ENCODE assay signal across 7 mouse cellular contexts in the genomic region with DNA sequence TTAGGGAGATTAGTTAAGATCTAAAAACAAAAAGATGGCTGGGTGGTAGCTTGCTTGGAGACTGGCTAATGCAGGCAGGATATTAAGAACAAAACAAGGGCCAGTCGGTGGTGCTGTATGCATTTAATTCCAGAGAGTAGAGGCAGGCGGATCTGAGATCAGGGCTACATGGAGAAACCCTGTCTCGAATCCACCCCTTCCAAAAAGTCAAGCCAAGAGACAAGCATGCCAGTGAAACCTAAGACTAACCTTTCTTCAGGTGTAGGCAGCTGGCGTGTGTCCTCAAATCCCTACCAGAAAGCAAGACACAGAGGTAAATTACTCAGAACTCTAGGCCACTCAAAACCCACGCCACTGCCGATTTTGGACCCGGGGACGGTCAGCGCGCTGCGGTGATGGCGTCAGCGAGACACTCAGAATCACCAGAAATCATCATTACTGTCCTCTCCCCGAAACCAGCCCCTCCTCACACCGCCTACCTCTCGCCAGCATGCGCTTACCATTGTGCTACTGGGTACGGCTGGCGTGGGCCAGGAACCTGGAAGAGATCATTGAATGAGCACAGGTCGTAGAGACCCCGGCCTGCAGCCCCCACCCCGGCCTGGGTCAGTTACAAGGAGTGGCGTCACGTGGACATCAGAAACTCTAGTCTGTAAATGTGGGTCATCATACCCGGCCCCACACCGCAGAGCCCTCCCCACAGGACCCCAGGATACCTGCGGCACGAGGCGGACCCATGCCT. TPM values are rescaled to one million over a fixed set of nuclear protein-coding genes. Genes with fewer than 3 reads are reported as not detected.
A peak's percentile ranks its signal among the peaks of the same experiment; 100 is the strongest.
DNase-seq lines count a peak whose midpoint lies in the region; ATAC-seq and TF ChIP-seq lines count a peak whose summit lies in the region.

No protein-coding gene starts in this region.

- peak overlapping the region; percentile 90 for H3K27ac ChIP-seq in cortical plate, adult 2 months (ENCODE audit: insufficient read depth, low read length)
- H3K27ac ChIP-seq in forebrain, postnatal 0 days (ENCODE audit: low read depth, low read length) = peak overlapping the region; percentile 92
- H3K27ac ChIP-seq in liver, embryonic 13.5 days = peak overlapping the region; percentile 96
- H3K27ac ChIP-seq in stomach, embryonic 15.5 days = peak overlapping the region; percentile 92

- TF ChIP-seq CTCF in lung, adult 2 months (IDR thresholded peaks at IDR 0.05; ENCODE audit: insufficient read depth, low read length) = no peak
- no peak for TF ChIP-seq CTCF in cortical plate, adult 2 months (IDR thresholded peaks at IDR 0.05; ENCODE audit: extremely low read depth, insufficient read depth, low read length)
- no peak for TF ChIP-seq CTCF in forebrain, postnatal 0 days (IDR thresholded peaks at IDR 0.05; ENCODE audit: low read depth)

- intact Hi-C loops in gastrocnemius, postnatal 36 days (cut with DNase I) = loop anchor here (2.0 kb wide), 1 partner anchor 29 kb away; the partner anchor contains the start of gene Lsm2

- no peaks in the 10 kb centered on the region for H3K27me3 ChIP-seq in forebrain, postnatal 0 days (ENCODE audit: insufficient read depth, low read length)
- peaks cover 21% of the 10 kb centered on the region for H3K27me3 ChIP-seq in liver, embryonic 13.5 days
- no peaks in the 10 kb centered on the region for H3K27me3 ChIP-seq in stomach, embryonic 15.5 days (replicated peaks)

- no peak for DNase-seq in lung, adult 2 months
- DNase-seq in lung, postnatal 10 days = no peak
- DNase-seq in forebrain, postnatal 0 days = peak; percentile 58
- no peak for DNase-seq in liver, embryonic 13.5 days
- DNase-seq in gastrocnemius, postnatal 36 days = no peak

- no peaks in the 10 kb centered on the region for H3K9me3 ChIP-seq in forebrain, postnatal 0 days (ENCODE audit: low read length)
- no peaks in the 10 kb centered on the region for H3K9me3 ChIP-seq in liver, embryonic 13.5 days (replicated peaks)
- H3K9me3 ChIP-seq in stomach, embryonic 15.5 days = no peaks in the 10 kb centered on the region

- H3K4me2 ChIP-seq in forebrain, postnatal 0 days (ENCODE audit: low read depth) = peak overlapping the region; percentile 81
- peak overlapping the region; percentile 95 for H3K4me2 ChIP-seq in liver, embryonic 13.5 days
- H3K4me2 ChIP-seq in stomach, embryonic 15.5 days = peak overlapping the region; percentile 81

- peak; percentile 55 for ATAC-seq in forebrain, postnatal 0 days
- peak; percentile 8; the same call in 1 of the 2 replicates for ATAC-seq in liver, embryonic 13.5 days (ENCODE audit: low read depth)
- peak; percentile 21 for ATAC-seq in stomach, embryonic 15.5 days (ENCODE audit: insufficient read depth, low FRiP score, low read depth)

- peak overlapping the region; percentile 99 for H3K4me3 ChIP-seq in lung, adult 2 months (replicated peaks; ENCODE audit: extremely low read depth, low read depth, low read length)
- H3K4me3 ChIP-seq in cortical plate, adult 2 months (ENCODE audit: insufficient read depth, low read length) = peak overlapping the region; percentile 97
- peak overlapping the region; percentile 83 for H3K4me3 ChIP-seq in forebrain, postnatal 0 days (ENCODE audit: low read depth, low read length)
- H3K4me3 ChIP-seq in liver, embryonic 13.5 days (replicated peaks) = peak overlapping the region; percentile 82
- peak overlapping the region; percentile 94 for H3K4me3 ChIP-seq in stomach, embryonic 15.5 days (replicated peaks)

- TF ChIP-seq POLR2A in lung, adult 2 months (IDR thresholded peaks at IDR 0.05; ENCODE audit: borderline replicate concordance, extremely low read depth, low read depth, low read length) = no peak
- no peak for TF ChIP-seq POLR2A in cortical plate, adult 2 months (IDR thresholded peaks at IDR 0.05; ENCODE audit: extremely low read depth, insufficient read depth, low read length)

- WGBS in lung, adult 2 months = under 1% methylated on average over 29 of the region's 29 CpGs
- 0% methylated on average over 29 of the region's 29 CpGs for WGBS in forebrain, postnatal 0 days
- WGBS in liver, embryonic 13.5 days (ENCODE audit: insufficient replicate concordance) = under 1% methylated on average over 29 of the region's 29 CpGs
- under 1% methylated on average over 29 of the region's 29 CpGs for WGBS in stomach, embryonic 15.5 days

- H3K36me3 ChIP-seq in forebrain, postnatal 0 days (ENCODE audit: insufficient read depth) = peaks cover 10% of the 10 kb centered on the region
- H3K36me3 ChIP-seq in liver, embryonic 13.5 days = peaks cover 23% of the 10 kb centered on the region
- H3K36me3 ChIP-seq in stomach, embryonic 15.5 days = peaks cover 16% of the 10 kb centered on the region; the same call in 1 of the 2 replicates

- H3K9ac ChIP-seq in forebrain, postnatal 0 days = peak overlapping the region; percentile 99
- peak overlapping the region; percentile 97 for H3K9ac ChIP-seq in liver, embryonic 13.5 days
- H3K9ac ChIP-seq in stomach, embryonic 15.5 days = peak overlapping the region; percentile 99

- no peaks in the 10 kb centered on the region for H3K4me1 ChIP-seq in lung, adult 2 months (ENCODE audit: control insufficient read depth, insufficient read depth, low read length)
- peaks cover 3% of the 10 kb centered on the region for H3K4me1 ChIP-seq in cortical plate, adult 2 months (ENCODE audit: control insufficient read depth, insufficient read depth, low read length)
- peaks cover 8% of the 10 kb centered on the region for H3K4me1 ChIP-seq in forebrain, postnatal 0 days (ENCODE audit: insufficient read depth)
- H3K4me1 ChIP-seq in liver, embryonic 13.5 days (replicated peaks) = peaks cover 35% of the 10 kb centered on the region
- H3K4me1 ChIP-seq in stomach, embryonic 15.5 days = peaks cover 9% of the 10 kb centered on the region; the same call in 1 of the 2 replicates

RNA-seq across cellular contexts. Expression of gene Hspa1b, which starts 7.2 kb away (rescaled TPM):
- polyA plus RNA-seq in lung, adult 2 months (2012; rRNA removed) = 20.1 and 93.1 TPM in 2 replicates
- polyA plus RNA-seq in cortical plate, adult 2 months (2012; rRNA removed) = 8.4 and 11.6 TPM in 2 replicates
- 5.2 and 8.1 TPM in 2 replicates for total RNA-seq in forebrain, postnatal 0 days (2014; rRNA removed)
- polyA plus RNA-seq in forebrain, postnatal 0 days (2015; fragmentation: Nextera tagmentation; extraction: Ambion mirVana) = 0.42 and 0.52 TPM in 2 replicates
- 0.07 and 0.15 TPM in 2 replicates for polyA plus RNA-seq in liver, embryonic 13.5 days (2015; fragmentation: Nextera tagmentation; extraction: Ambion mirVana)
- 0.34 and 0.90 TPM in 2 replicates for polyA plus RNA-seq in stomach, embryonic 15.5 days (2015; fragmentation: Nextera tagmentation; extraction: Ambion mirVana)
- 1 to 10 TPM; 4.6 to 6.1 TPM for total RNA-seq in gastrocnemius, postnatal 36 days (2021)

RNA-seq across cellular contexts. Expression of gene Gm20481, which starts 17.9 kb away (rescaled TPM):
- polyA plus RNA-seq in lung, adult 2 months (2012; rRNA removed) = not detected in 2 replicates
- not detected in 2 replicates for polyA plus RNA-seq in cortical plate, adult 2 months (2012; rRNA removed)
- not detected in 2 replicates for total RNA-seq in forebrain, postnatal 0 days (2014; rRNA removed)
- polyA plus RNA-seq in forebrain, postnatal 0 days (2015; fragmentation: Nextera tagmentation; extraction: Ambion mirVana) = not detected in 2 replicates
- not detected in 2 replicates for polyA plus RNA-seq in liver, embryonic 13.5 days (2015; fragmentation: Nextera tagmentation; extraction: Ambion mirVana)
- not detected in 2 replicates for polyA plus RNA-seq in stomach, embryonic 15.5 days (2015; fragmentation: Nextera tagmentation; extraction: Ambion mirVana)
- not detected for total RNA-seq in gastrocnemius, postnatal 36 days (2021)

RNA-seq across cellular contexts. Expression of gene Hspa1a, which starts 20.1 kb away (rescaled TPM):
- polyA plus RNA-seq in lung, adult 2 months (2012; rRNA removed) = 12.9 and 66.3 TPM in 2 replicates
- polyA plus RNA-seq in cortical plate, adult 2 months (2012; rRNA removed) = 12.0 and 14.0 TPM in 2 replicates
- total RNA-seq in forebrain, postnatal 0 days (2014; rRNA removed) = 7.9 and 13.8 TPM in 2 replicates
- polyA plus RNA-seq in forebrain, postnatal 0 days (2015; fragmentation: Nextera tagmentation; extraction: Ambion mirVana) = 7.6 and 8.5 TPM in 2 replicates
- 2.1 and 2.3 TPM in 2 replicates for polyA plus RNA-seq in liver, embryonic 13.5 days (2015; fragmentation: Nextera tagmentation; extraction: Ambion mirVana)
- polyA plus RNA-seq in stomach, embryonic 15.5 days (2015; fragmentation: Nextera tagmentation; extraction: Ambion mirVana) = 9.9 and 12.1 TPM in 2 replicates
- 10 to 100 TPM in 1 of 2 experiments, 1 to 10 TPM in 1; 8.8 to 10.1 TPM for total RNA-seq in gastrocnemius, postnatal 36 days (2021)

RNA-seq across cellular contexts. Expression of gene Hspa1l, which starts 20.7 kb away (rescaled TPM):
- 0.81 and 1.3 TPM in 2 replicates for polyA plus RNA-seq in lung, adult 2 months (2012; rRNA removed)
- 0.50 and 0.59 TPM in 2 replicates for polyA plus RNA-seq in cortical plate, adult 2 months (2012; rRNA removed)
- total RNA-seq in forebrain, postnatal 0 days (2014; rRNA removed) = 0.24 and 0.46 TPM in 2 replicates
- polyA plus RNA-seq in forebrain, postnatal 0 days (2015; fragmentation: Nextera tagmentation; extraction: Ambion mirVana) = 0.36 and 0.50 TPM in 2 replicates
- polyA plus RNA-seq in liver, embryonic 13.5 days (2015; fragmentation: Nextera tagmentation; extraction: Ambion mirVana) = 0.10 and 0.34 TPM in 2 replicates
- 0.49 and 0.89 TPM in 2 replicates for polyA plus RNA-seq in stomach, embryonic 15.5 days (2015; fragmentation: Nextera tagmentation; extraction: Ambion mirVana)
- total RNA-seq in gastrocnemius, postnatal 36 days (2021) = 10 to 100 TPM; 18.6 to 23.2 TPM

RNA-seq across cellular contexts. Expression of gene Neu1, which starts 20.8 kb away (rescaled TPM):
- polyA plus RNA-seq in lung, adult 2 months (2012; rRNA removed) = 40.4 and 46.6 TPM in 2 replicates
- 49.4 and 50.5 TPM in 2 replicates for polyA plus RNA-seq in cortical plate, adult 2 months (2012; rRNA removed)
- total RNA-seq in forebrain, postnatal 0 days (2014; rRNA removed) = 36.7 and 36.8 TPM in 2 replicates
- 33.5 and 34.5 TPM in 2 replicates for polyA plus RNA-seq in forebrain, postnatal 0 days (2015; fragmentation: Nextera tagmentation; extraction: Ambion mirVana)
- 14.2 and 15.2 TPM in 2 replicates for polyA plus RNA-seq in liver, embryonic 13.5 days (2015; fragmentation: Nextera tagmentation; extraction: Ambion mirVana)
- polyA plus RNA-seq in stomach, embryonic 15.5 days (2015; fragmentation: Nextera tagmentation; extraction: Ambion mirVana) = 36.9 and 44.5 TPM in 2 replicates
- total RNA-seq in gastrocnemius, postnatal 36 days (2021) = 1 to 10 TPM; 8.0 to 8.5 TPM
